Mouse (Mus musculus) kidney, adult 2 months (tissue): ENCODE data around the gene Gm49027.

Source experiments
- CTCF ChIP-seq: fragments of 200-500 bp; conservative IDR thresholded peaks from 2 replicates; pipeline ENCODE4 v1.5.1; 2011; ENCODE audit warnings: low read depth, mild to moderate bottlenecking, control low read depth, low read length, moderate library complexity, mixed read lengths; ENCODE audit not compliant: insufficient read depth, insufficient read length
- POLR2A ChIP-seq: fragments of 200-500 bp; IDR thresholded peaks from one replicate; pipeline ENCODE4 v1.6.1; 2011; ENCODE audit warnings: low read depth, low read length, control low read depth

- TF ChIP-seq POLR2A (peak; percentile 78), CTCF (no peak)
Measured at GRCm38 (mm10) chr5:123572357-123573186, 47.3 kb upstream of the Gm49027 start, which contains the start of gene Vps33a.
